Mouse (Mus musculus) embryonic fibroblast, embryonic 13.5 days (primary cell): ENCODE measurements at regions not wholly inside any gene's neighbourhood (a gene's known extent, or its start where the extent isn't known, plus 50 kb on each side); places are given as distances from the start of the nearest gene placed in this dataset.

ENCODE experiments used
- CTCF ChIP-seq: IDR thresholded peaks from 2 replicates; pipeline ENCODE4 v1.5.1; 2011; ENCODE audit warnings: mild to moderate bottlenecking, control low read depth, low read length, moderate library complexity, borderline replicate concordance; ENCODE audit not compliant: insufficient read depth
- POLR2A ChIP-seq: IDR thresholded peaks from 2 replicates; pipeline ENCODE4 v1.6.1; 2011; ENCODE audit warnings: low read depth, mild to moderate bottlenecking, control low read depth, low read length, moderate library complexity

GRCm38 (mm10) chr9:84828934-84829333 is 483.6 kb upstream of the Gm11114 start:
- no peak for TF ChIP-seq CTCF
- no peak for TF ChIP-seq POLR2A
